Mouse (Mus musculus) adrenal gland (tissue): ENCODE results near the gene Abhd10.

Source experiments
- intact Hi-C: fragments of 180-260 bp; cut with DNase I; formaldehyde crosslinking; loops from one replicate; pipeline ENCODE4 v1.15.1; 2025

Gene Abhd10

DNA sequence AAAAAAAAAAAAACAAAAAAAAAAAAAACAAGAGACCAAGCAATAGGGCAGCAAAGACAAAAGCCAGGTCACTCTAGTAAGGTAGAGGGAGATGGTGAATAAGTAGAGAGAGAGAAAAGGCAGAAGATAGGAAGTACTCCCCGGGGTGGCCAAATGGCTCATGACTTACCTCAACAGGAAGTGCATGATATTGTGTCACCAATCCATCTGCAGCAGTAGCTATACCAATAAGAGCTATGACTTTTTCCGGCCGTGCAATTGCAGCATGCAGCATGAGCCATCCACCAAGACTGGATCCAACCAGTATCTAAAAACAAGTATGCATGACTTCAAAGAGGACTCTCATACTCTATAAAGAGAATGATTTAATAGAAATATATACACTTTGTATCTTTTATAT is 6.0 kb downstream of the Abhd10 start:
- intact Hi-C loops, result loop anchor here (5.0 kb wide), 1 partner anchor 49 kb away; no protein-coding TSS in a partner anchor

DNA sequence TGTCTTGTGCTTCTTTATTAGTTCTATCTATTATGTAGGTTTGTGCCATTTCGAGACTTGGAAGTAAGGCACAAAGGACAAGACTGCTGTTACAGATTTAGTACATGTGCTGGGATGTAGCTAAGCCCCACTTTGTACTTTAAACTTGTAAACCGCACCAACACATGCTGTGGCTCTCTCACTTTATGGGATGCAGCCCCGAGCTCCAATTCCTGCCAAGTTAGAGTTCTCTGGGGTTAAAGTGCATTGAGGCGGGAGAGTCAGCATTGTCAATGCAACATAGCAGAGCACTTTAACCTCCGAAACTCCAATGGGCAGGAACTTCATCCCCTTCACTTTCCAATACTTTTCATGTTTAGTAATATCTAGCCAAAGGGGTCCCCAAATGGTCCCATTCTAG is 13.6 kb downstream of the Abhd10 start:
- intact Hi-C loops, result no loop called here

DNA sequence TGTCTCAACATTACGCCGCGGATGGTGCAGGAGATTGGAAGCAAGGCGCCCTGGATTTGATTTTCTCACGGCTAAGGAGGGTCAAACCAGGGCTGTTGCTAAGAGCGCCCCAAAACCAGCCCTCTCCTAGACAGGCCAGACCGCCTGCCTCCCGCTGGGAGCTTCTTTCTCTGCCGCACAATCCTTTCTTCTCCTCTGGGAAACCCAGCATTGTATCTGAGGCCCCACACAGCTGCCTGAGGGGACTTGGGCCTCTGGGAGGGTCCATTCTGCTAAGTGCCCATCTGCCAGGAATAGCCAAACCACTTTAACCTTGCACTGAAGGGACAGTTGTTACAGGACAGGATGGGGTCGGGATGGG is 18.0 kb downstream of the Abhd10 start:
- intact Hi-C loops, result no loop called here

DNA sequence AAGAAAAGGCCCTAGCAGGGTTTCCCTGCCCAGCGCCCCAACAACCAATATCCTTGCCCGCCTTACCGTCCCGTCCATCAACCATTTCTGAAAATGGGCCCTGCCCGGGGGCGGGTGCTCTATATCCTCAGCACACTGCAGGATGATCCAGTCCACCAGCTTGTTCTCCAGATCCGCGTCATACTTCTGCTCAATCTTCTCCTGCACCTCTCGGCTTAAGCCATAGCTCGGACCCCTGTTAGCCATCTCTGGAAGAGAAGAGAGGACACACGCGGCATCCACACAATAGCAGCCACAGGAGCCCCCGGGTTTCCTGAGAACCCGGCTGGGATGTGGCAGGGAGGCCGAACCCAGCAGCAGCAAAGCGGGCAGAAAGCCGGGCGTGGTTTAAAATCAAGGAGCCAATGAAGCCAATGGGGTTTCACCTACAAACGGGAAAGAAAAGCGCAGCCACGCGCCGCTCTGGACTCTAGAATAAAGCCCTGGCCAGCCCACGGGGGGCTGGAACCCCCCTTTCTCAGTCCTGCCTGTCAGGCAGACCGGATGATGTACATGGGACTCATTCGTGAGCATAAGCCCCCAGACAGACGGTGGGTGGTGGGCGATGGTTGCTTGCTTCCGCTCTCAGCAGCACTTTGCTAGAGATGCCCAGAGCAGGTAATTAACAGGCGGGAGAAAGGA is 18.6 kb downstream of the Abhd10 start, which contains the start of gene Tagln3:
TSS of gene Tagln3 (minus strand) at position 548 of the 681 bp plus-strand sequence.
- intact Hi-C loops, result no loop called here

DNA sequence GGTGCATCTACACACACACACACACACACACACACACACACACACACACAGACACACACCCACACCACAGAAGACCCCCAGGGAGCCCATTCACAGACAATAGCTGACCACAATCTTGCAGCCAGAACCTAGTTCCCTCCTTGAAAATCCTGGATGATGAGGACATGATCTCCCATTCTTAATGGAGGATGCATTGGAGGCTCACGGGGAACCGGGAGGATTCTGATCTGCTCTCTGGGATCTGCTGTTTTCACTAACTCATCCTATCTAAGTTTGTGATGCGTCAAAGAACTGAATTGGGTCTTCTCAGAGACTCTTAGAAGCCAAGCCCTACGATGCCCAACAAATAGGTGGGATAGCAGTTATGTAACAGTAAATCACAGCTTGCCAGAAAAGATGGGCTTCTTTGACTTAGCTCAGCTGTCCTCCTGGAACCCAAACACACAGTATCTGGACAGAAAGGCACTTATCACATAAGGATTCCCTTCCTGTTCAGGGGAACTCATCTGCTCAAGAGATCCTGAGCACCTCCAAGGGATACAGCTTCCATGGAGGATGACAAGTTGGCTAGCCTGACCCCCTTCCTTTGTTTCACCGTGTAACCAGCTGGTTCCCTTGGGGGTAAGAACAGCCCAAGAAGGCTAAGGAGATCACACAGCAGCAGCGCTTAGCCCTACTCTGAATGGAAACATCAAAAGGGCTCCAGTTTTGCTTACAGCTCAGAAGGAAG is 19.4 kb downstream of the Abhd10 start:
- intact Hi-C loops, result no loop called here

DNA sequence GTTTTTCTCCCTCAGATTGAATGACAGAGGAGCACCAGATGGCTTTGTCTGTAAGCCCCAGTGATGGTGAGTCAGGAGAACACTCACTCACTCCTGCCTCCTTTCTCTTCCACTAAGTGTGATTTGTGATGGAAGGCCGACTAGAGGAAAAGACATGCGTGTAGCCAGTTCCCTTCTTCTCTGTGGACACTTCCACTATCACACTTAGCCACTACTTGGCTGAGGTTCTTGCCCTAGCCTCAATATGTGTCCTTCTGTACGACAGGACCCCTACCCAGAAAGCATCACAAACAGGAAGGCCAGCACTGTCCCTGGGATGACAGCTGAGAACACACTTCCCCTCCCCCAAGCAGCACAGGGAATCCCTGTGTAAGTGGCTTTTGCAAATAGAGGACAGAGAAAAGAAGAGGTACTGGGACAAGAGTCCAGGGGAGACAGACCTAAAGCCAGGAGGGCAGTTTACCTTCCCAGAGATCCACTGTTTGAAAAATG is 20.2 kb downstream of the Abhd10 start:
- intact Hi-C loops, result no loop called here

DNA sequence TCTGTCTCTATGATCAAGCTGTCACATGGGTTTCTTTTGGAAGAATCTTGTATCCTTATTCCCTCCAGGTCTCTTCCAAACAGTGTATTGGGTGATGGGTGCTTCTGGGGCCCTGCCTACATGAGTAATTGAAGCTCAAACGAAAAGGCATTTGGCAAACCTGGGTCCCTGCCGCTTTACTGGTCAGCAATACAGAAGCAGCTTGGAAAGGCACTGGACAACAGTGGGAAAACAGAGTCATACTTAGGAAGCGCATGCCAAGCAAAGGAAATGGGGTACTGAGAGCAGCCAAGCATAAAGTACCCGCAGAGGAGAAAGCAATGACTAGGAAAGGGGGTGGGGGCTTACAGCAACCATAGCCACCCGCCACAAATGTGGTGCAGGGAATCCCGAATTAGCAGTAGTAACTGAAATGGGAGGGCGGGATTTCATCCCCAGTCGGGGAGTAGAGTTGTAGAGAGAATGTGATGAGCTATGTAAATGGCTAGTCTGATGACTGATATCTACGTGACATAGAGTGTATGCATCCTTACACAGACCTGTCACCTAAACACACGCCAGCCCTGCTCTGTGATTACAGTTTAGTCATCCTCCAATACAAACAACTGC is 22.6 kb downstream of the Abhd10 start:
- intact Hi-C loops, result no loop called here

DNA sequence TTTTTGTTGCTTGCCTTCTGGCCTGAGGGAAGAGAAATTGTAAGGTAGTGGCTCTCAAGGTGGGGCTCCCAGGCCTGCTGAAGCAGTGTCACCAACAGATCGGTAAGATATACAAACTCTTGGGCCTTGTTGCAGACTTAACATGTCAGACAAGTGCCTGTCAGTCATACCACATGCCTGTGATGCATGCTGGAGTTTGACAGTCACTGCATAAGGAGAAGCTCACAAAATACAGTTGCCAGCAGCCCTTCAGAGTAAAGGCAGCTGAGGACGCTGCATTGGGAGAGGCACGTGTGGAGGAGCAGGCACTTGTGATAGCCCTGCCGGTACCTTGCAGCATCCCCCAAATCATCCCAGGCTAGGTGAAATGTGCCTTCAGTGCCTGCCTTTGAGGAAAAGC is 24.5 kb downstream of the Abhd10 start:
- intact Hi-C loops, result no loop called here

DNA sequence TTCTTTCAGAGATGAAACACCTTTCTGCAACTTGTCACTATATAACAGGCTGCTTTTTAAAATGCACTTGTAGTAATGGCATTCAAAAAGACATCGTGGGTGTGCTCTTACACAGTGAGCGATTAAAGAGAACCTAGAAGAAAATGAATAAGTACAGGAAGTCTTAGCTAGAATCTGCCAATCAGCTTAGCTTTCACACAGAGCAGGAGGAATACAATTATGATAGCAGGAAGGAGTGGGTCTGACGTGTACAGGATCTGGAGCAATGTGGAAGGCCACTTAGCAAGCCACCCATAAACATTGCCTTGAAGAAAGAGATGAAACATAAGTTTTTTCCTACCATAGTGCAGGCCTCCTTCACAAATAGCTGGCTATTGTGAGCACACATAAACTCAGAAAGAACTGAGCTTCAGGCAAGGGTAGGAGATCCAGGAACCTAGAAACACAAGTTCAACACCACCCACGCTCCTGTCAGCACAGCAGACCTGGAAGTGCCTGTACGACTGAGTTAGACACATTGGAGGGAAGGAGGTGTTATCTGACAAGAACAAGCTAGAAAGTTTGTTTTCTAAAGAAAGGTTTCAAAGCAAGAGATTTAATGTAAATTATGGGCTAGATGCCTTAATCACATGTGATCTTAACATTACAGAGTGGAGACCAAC is 28.1 kb downstream of the Abhd10 start:
- intact Hi-C loops, result no loop called here

DNA sequence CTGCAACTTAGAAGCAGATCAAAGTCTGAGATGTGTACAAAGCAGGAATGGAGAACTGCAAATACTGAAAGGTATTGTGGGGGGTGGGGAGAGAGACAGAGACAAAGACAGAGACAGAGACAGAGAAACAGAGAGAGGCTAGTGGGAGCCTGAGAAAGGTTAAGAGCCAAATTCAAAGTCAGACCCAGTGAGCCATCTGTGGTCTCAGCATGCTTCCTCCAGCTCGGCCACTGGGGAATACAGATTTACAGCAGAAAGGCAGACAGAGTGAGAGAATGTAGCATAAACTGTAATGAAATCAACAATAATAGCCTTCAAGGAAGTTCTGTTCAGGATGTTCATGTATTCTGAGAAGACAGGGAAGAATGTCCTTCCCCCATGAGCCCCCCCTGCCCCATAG is 28.9 kb downstream of the Abhd10 start:
- intact Hi-C loops, result no loop called here

DNA sequence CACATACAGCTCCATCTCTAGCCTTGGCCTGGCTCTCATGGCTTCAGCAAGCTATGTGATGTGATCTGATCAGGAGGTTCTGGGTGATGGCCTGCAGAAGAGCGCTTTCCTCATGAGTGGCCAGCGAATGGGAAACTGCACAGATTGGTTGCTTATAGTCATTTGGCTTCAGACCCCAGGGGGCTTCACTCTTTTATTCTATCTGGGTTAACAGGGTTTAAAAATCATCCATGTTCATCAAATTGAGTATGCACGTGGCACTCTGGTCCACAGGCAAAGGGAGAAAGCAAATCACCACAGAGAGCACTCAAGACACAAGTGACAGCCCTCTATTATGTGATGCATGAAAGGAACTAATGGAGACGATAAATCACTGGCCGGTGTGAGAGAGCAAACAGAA is 29.5 kb downstream of the Abhd10 start:
- intact Hi-C loops, result no loop called here

DNA sequence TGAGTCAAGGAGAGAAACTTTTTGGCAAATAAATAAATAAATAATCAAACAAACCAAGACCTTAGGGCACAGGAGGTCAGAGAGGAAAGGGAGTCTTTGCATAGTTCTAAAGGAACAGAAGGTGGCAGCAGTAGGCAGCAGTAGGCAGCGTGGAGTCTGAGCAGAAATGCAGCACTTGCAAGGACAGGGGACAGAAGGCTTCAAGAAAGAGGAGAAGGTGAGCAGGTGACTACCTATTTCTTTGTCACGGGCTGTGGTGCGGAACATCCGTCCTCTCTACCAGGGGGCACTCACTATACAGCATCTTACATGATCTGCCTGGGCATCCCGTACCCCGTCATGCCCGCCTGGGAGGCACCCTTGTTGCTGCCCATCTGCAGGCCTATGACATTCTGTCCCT is 31.5 kb downstream of the Abhd10 start:
- intact Hi-C loops, result no loop called here

DNA sequence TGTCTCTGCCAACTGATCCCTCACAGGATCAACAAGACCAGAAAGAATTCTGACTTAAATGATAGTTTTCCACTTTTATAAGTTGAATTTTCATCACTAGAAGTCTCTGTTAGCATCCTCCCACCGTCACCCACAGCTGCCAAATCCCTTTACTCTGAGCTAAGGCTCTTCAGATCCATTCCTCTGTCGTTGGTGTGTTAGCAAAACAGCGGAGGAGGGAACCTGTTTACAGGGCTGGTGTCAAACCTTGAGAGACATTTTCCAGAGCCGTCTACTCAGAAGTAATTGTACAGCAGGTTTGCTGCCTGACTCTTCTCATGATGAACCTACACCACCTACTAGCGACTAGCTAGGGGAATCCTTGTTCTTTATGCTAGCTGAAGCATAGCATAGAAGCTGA is 43.5 kb downstream of the Abhd10 start:
- intact Hi-C loops, result no loop called here

DNA sequence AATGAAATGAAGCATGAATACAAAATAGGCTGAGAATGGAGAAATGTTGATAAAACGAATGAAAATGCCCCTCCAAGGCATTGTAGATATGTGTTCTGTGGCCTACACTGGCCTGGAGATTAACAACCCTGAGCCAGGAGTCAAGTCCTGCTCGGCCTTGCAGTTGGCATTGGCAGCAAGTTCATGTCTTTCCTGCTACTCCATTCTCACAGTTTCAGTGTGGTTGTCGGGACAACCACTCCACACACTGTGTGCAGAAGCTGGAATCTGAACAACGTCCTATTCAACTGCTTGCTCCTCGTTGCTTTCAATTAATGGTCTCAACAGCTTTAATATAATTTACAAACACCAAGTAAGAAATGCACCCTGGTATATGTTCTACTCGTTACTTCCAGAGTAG is 44.8 kb downstream of the Abhd10 start:
- intact Hi-C loops, result no loop called here

DNA sequence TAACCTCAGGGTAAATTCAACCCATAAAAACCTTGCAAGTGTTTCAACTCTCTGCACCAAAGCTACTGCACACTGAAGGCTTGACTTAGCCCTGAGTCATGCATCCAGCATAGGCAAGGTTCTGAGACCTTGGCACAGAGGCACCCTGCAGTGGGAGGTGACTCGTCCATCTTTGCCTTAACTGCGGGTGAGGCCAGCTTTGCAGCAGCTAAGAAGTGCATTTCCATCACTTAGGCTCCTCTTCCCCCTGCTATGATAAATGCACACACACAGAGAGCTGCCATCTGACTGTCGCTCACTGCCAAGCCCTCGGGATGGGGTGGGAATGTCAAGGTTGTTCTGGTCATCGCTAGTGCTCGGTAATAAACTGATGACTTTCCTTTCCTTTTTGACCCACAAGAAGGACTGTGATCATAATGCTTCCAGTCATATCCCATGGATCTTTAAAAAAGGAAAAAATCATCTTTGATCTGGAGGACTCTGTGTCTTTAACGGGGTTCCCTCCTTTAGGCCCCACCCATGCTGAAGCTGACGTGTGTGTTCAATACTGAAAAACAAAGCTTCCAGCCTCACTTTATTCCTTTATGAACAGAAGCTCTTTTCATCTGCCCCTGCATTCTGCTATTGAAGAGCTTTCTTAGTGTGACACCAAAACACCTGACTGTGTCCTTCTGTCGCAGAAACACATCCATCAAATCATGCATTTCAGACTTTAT is 47.2 kb downstream of the Abhd10 start:
- intact Hi-C loops, result no loop called here

DNA sequence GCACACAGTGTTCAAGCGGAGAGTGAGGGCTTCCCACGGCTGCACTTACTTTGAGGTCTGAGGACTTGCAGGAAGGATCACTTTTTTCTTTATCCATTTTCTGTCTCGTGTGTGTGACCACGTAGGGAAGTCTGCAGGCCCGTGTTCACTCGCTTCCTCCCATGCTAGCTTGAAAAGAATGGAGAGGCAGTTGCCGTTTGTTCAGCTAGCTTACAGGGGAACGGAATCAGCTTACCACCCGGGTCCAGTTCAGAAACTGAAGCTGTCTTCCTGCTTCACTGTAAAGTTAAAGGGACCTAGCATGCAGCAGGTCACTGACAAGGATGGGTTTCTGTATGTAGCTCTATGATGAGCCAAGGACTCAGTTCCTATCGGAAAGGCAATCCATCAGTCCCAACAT is 49.2 kb downstream of the Abhd10 start, which contains the start of gene Tmprss7:
TSS of gene Tmprss7 (minus strand) at position 101 of the 400 bp plus-strand sequence.
- intact Hi-C loops, result no loop called here

DNA sequence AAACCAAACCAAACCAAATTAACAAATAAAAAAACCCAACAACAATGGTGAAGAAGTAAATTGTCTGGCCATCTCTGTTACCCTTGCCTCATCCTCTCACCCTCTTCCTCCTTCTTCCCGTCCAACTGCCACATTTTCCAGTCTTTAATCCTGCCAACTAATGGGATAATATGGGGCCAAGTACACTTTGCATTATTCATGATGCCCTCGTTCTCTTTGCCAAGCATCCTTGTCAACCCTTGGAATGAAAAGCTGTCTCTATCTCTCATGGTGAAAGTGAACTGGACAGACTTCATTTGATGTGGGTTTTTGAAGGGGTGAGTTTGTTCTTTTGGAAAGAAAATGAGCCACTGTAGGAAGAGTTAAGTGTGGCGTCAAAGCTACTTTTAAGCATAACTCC is 49.9 kb downstream of the Abhd10 start:
- intact Hi-C loops, result no loop called here

DNA sequence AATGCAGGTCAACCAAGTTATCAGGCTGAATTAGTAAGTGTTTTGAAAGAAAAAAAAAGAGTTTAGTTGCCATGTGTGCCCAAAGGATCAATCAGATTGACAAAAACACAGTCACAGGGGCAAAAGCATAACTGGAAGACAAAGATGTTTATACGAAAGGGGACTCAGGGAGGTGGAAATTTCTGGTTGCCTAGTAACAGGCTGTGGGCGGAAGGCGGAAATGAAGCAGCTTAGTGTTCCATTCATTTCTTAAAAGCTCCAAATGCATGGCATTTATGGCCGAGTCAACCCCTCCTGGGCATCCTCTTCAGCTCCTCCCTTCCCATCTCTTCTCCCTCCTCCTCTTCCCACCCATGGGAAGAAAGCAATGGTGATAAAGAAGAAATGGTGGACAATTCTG is 52.6 kb downstream of the Abhd10 start:
- intact Hi-C loops, result no loop called here

DNA sequence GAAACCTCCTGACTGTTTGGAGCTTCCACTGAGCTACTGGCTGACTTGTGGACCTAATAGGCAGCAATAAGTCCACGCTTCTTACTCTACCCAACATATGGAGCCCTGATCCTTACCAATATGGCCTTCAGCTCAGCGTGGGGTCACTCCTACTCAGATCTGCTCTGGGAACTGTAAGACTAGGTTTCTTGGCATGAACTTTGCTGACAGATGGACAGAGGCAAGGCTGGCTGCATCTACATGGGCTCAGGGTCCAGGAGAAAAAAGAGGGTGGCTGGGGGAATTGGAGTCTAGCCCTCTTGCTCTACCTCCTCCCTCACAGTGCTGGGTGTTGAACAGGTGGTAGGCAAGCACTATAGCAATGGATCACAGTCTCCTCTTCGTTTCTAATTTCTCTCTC is 55.9 kb downstream of the Abhd10 start:
- intact Hi-C loops, result loop anchor here (5.0 kb wide), 1 partner anchor 50 kb away; no protein-coding TSS in a partner anchor

DNA sequence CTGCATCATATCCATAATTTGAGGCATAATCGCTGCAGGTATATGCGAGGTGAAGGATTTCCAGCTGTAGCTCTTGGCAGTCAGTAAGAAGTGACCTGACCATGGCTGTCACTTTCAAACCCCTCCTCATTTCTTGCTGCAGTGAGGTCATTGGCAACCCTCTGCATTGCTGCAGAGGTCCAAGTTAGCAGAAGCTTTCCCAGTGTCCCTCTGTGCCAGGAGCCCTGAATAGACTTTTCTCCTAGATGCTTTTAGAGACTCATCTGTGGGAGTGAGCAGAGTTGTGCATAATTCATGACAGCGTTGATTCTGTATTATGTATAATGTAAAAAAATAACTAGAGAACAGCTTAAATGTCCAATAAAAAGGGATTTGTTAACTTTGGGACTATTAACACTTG is 57.5 kb downstream of the Abhd10 start:
- intact Hi-C loops, result loop anchor here (2.0 to 5.0 kb wide), 2 partner anchors 52 to 282 kb away; no protein-coding TSS in a partner anchor

DNA sequence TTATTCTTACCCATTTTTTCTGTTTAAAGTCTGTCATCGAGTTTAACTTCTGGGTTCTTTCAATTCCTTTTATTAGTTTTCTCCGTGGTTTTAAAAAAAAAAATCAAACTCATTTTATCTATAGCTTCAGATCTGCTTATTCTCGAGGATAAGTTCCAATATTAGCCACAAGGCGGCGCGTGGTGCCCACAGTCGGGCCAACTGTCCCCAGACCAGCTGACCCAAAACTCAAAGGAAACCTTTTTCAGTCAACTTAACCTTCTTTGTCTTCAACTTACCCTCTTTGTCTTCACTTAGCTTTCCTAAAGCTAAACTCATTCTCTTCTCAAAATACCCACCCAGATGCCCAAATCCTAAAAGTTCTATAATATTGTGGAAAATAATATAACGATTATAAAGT is 57.9 kb downstream of the Abhd10 start:
- intact Hi-C loops, result loop anchor here (2.0 to 5.0 kb wide), 2 partner anchors 52 to 282 kb away; no protein-coding TSS in a partner anchor
